Mouse (Mus musculus) ES-CJ7 (cell line): Measurements from ENCODE around the gene Agk.

Source experiments
- DNase-seq: peaks from one replicate; pipeline ENCODE4 v3.0.0; 2011; ENCODE audit warnings: low read depth, low spot score

The Agk gene

GRCm38 (mm10) chr6:40441755-40442154 is 116.8 kb downstream of the Agk start:
- peak; percentile 28 for DNase-seq

GRCm38 (mm10) chr6:40443281-40443928 is 118.4 kb downstream of the Agk start:
- DNase-seq: no peak
